Mouse (Mus musculus): ENCODE results near the gene B230307C23Rik. TPM values are rescaled to one million over a fixed set of nuclear protein-coding genes. Genes with fewer than 3 reads are reported as not detected.

The B230307C23Rik gene
- 22.8 and 30.5 TPM in 2 replicates for polyA plus RNA-seq (2015; fragmentation: Nextera tagmentation; extraction: Ambion mirVana)

- 3% methylated on average over 22 of the region's 22 CpGs for WGBS
- Histone ChIP-seq H3K9ac (ENCODE audit: low read depth, low read length) (peak within 1 kb of the TSS; percentile 46), H3K27ac (ENCODE audit: low read depth, low read length) (peak within 1 kb of the TSS; percentile 86), H3K4me1 (replicated peaks; ENCODE audit: control insufficient read depth, insufficient read depth, low read length) (no peaks in the 10 kb centered on the region), H3K4me2 (replicated peaks; ENCODE audit: low read depth) (peak within 1 kb of the TSS; percentile 73), H3K9me3 (ENCODE audit: control insufficient read depth) (no peaks in the 10 kb centered on the region), H3K4me3 (ENCODE audit: low read depth, low read length) (peak within 1 kb of the TSS; percentile 53), H3K27me3 (replicated peaks; ENCODE audit: control insufficient read depth, insufficient read depth, low read length) (no peaks in the 10 kb centered on the region), H3K36me3 (ENCODE audit: control insufficient read depth, insufficient read depth) (no peaks in the 10 kb centered on the region)
- TF ChIP-seq CTCF (IDR thresholded peaks at IDR 0.05; ENCODE audit: low read depth): no peak
- ATAC-seq: peak; percentile 98
Observed at GRCm38 (mm10) chr16:97996616-97997382, at the start of gene B230307C23Rik. Gene B230307C23Rik (plus strand): TSS chr16:97997315.

DNA sequence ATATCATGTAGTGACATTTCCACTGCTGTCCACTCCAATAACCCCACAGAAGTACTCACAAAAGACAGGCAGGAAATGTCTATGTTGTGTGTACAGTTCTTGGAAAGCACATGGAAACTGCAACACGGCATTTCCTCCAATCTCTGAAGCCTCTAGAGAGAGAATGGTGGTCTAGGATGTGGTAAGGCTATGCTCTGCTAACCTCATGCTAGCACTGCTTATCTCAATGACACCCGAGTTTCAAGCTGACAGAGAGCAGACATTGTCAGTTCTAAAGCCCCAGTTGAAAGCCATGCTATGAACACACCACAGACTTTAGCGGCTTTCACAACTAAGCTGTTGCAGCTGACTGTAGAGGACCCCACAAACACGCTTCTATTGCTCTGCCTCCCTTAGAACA is 48.3 kb upstream of the B230307C23Rik start:
- H3K27ac ChIP-seq (ENCODE audit: low read depth, low read length): no peak overlapping the region
- H3K4me3 ChIP-seq (ENCODE audit: low read depth, low read length): no peak overlapping the region
- H3K27me3 ChIP-seq (replicated peaks; ENCODE audit: control insufficient read depth, insufficient read depth, low read length): no peaks in the 10 kb centered on the region
- H3K9me3 ChIP-seq (ENCODE audit: control insufficient read depth): no peaks in the 10 kb centered on the region
- 80% methylated on average over 4 of the region's 4 CpGs for WGBS
- peaks cover 39% of the 10 kb centered on the region for H3K36me3 ChIP-seq (ENCODE audit: control insufficient read depth, insufficient read depth)
- no peaks in the 10 kb centered on the region for H3K4me1 ChIP-seq (replicated peaks; ENCODE audit: control insufficient read depth, insufficient read depth, low read length)
- no peak overlapping the region for H3K9ac ChIP-seq (ENCODE audit: low read depth, low read length)
- TF ChIP-seq CTCF (IDR thresholded peaks at IDR 0.05; ENCODE audit: low read depth): no peak
- no peak for ATAC-seq
- no peak overlapping the region for H3K4me2 ChIP-seq (replicated peaks; ENCODE audit: low read depth)

DNA sequence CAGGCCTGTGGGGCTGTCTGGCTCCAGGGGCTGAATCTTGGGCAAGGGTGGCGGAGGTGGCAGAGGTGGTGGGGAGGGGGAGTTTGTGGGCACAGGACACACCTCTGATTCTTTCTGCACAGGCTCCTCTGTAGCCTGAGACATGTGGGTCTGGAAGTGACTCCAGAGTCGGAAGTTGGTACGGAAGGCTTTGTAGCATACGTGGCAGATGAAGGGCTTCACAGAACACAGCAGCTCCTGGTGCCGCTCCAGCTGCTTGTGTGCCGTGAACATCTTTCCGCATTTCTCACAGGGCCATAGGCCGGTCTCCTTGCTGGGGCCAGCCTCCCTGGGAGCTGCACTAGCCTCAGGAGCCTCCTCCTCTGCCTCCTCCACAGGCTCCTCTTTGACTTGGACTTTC is 47.1 kb upstream of the B230307C23Rik start:
- ATAC-seq: no peak
- Histone ChIP-seq H3K4me1 (replicated peaks; ENCODE audit: control insufficient read depth, insufficient read depth, low read length) (0 out of 2 replicates have a peak, but pooled peaks cover 3% of the 10 kb centered on the region), H3K4me3 (ENCODE audit: low read depth, low read length) (no peak overlapping the region), H3K27me3 (replicated peaks; ENCODE audit: control insufficient read depth, insufficient read depth, low read length) (no peaks in the 10 kb centered on the region), H3K27ac (ENCODE audit: low read depth, low read length) (no peak overlapping the region), H3K4me2 (replicated peaks; ENCODE audit: low read depth) (no peak overlapping the region), H3K36me3 (ENCODE audit: control insufficient read depth, insufficient read depth) (peaks cover 41% of the 10 kb centered on the region), H3K9ac (ENCODE audit: low read depth, low read length) (no peak overlapping the region), H3K9me3 (ENCODE audit: control insufficient read depth) (no peaks in the 10 kb centered on the region)
- no peak for TF ChIP-seq CTCF (IDR thresholded peaks at IDR 0.05; ENCODE audit: low read depth)
- 96% methylated on average over 8 of the region's 8 CpGs for WGBS

- H3K27me3 ChIP-seq (replicated peaks; ENCODE audit: control insufficient read depth, insufficient read depth, low read length): no peaks in the 10 kb centered on the region
- H3K9me3 ChIP-seq (ENCODE audit: control insufficient read depth): no peaks in the 10 kb centered on the region
- no peak overlapping the region for H3K9ac ChIP-seq (ENCODE audit: low read depth, low read length)
- no peak overlapping the region for H3K27ac ChIP-seq (ENCODE audit: low read depth, low read length)
- H3K4me2 ChIP-seq (replicated peaks; ENCODE audit: low read depth): no peak overlapping the region
- TF ChIP-seq CTCF (IDR thresholded peaks at IDR 0.05; ENCODE audit: low read depth): no peak
- ATAC-seq: no peak
- peaks cover 54% of the 10 kb centered on the region for H3K36me3 ChIP-seq (ENCODE audit: control insufficient read depth, insufficient read depth)
- H3K4me3 ChIP-seq (ENCODE audit: low read depth, low read length): no peak overlapping the region
- H3K4me1 ChIP-seq (replicated peaks; ENCODE audit: control insufficient read depth, insufficient read depth, low read length): 0 out of 2 replicates have a peak, but pooled peaks cover 3% of the 10 kb centered on the region
- 91% methylated on average over 4 of the region's 4 CpGs for WGBS
Observed at GRCm38 (mm10) chr16:97952371-97952770, 44.7 kb upstream of the B230307C23Rik start.

DNA sequence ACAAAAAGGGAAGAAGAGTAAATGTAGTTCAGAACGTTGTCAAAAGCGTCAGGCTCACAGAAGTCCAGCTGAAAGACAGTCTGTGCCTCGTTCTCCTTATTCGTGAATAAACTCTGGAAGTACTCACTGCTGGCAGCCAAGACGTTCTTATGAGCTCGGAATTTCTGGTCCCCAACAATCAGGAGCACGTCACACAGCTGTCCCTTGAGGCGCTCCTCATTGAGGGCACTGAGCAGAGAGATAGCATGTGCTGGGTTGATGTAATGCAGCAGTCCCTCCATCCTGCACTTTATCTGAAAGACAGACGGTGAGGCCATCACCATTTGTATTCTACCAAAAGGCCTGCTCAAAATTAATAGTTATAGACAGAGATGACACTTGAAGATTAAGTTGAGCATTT is 44.3 kb upstream of the B230307C23Rik start:
- Histone ChIP-seq H3K9ac (ENCODE audit: low read depth, low read length) (no peak overlapping the region), H3K9me3 (ENCODE audit: control insufficient read depth) (no peaks in the 10 kb centered on the region), H3K27ac (ENCODE audit: low read depth, low read length) (no peak overlapping the region), H3K4me2 (replicated peaks; ENCODE audit: low read depth) (no peak overlapping the region), H3K27me3 (replicated peaks; ENCODE audit: control insufficient read depth, insufficient read depth, low read length) (no peaks in the 10 kb centered on the region), H3K36me3 (ENCODE audit: control insufficient read depth, insufficient read depth) (peaks cover 54% of the 10 kb centered on the region), H3K4me3 (ENCODE audit: low read depth, low read length) (no peak overlapping the region), H3K4me1 (replicated peaks; ENCODE audit: control insufficient read depth, insufficient read depth, low read length) (0 out of 2 replicates have a peak, but pooled peaks cover 3% of the 10 kb centered on the region)
- WGBS: 84% methylated on average over 9 of the region's 9 CpGs
- no peak for ATAC-seq
- TF ChIP-seq CTCF (IDR thresholded peaks at IDR 0.05; ENCODE audit: low read depth): no peak

DNA sequence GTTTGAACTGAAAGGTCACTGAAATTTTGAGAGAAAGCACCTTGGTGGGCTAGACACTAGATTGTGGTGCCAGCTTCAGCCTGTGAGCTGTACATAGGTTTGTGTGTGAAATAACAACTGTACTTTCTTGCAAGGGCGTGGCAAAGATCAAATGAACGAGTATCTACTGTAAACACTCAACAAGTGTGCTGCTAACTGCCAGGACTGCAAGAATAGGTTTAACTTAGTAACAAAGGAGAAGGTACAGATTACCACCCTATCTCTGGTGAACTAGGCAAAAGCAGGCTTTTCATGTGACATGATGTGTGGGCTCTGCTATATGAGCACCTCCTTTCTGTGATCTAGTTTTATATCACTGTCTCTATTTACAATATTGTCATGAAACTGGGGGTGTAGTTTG is 43.8 kb upstream of the B230307C23Rik start:
- ATAC-seq: no peak
- Histone ChIP-seq H3K9ac (ENCODE audit: low read depth, low read length) (no peak overlapping the region), H3K27me3 (replicated peaks; ENCODE audit: control insufficient read depth, insufficient read depth, low read length) (no peaks in the 10 kb centered on the region), H3K27ac (ENCODE audit: low read depth, low read length) (no peak overlapping the region), H3K4me2 (replicated peaks; ENCODE audit: low read depth) (no peak overlapping the region), H3K4me3 (ENCODE audit: low read depth, low read length) (no peak overlapping the region), H3K4me1 (replicated peaks; ENCODE audit: control insufficient read depth, insufficient read depth, low read length) (0 out of 2 replicates have a peak, but pooled peaks cover 3% of the 10 kb centered on the region), H3K9me3 (ENCODE audit: control insufficient read depth) (no peaks in the 10 kb centered on the region), H3K36me3 (ENCODE audit: control insufficient read depth, insufficient read depth) (peaks cover 54% of the 10 kb centered on the region)
- 68% methylated on average over 2 of the region's 2 CpGs for WGBS
- no peak for TF ChIP-seq CTCF (IDR thresholded peaks at IDR 0.05; ENCODE audit: low read depth)

All from intestine, postnatal 0 days (tissue).